Mouse (Mus musculus): Measurements from ENCODE around the gene Slc16a5.

Gene Slc16a5

DNA sequence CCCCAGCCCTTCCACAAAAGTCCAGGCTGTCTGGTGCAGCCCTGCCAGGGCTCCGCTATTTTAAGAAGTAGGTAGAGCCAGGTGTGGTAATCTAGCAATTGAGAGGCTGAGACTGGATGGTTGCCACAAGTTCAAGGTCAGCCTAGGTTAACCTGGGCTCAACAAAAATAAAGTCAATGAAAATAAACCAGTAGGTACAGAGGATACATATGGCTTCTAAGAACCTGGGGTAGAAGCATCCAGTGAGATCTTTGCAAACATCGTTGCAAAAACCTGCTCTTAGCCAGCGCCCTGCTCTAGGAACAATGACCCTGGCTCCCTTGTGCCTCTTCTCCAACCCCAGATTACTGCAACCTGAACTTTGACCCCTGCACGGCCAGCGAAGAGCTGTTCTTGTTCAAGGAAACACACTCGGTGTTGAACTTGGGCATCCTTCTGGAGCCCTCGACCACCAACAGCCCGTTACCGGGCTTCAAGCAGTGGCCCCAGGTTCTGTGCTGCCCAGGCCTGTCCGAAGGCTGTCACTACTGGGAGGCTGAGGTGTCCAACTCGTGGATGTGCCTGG lies 14.9 kb upstream of the Slc16a5 start:
- WGBS = 93% methylated on average over 11 of the region's 11 CpGs

DNA sequence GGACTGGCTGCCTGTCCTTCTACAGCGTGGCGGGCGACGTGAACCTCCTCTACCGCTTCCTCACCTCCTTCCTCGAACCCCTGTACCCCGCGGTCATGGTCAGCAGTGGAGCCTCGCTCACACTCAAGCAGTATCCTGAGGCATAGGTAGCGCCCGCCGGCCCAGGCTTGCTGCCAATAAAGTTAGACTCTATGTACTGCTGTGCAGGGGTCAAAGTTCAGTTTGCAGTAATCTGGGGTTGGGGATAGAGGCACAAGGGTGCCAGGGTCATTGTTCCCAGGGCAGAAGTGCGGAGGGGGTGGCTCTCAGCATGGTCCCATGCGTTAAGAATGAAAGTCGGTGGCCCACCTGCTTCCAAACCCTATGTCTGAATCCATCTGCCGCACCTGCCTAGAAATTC lies 14.2 kb upstream of the Slc16a5 start:
- 90% methylated on average over 16 of the region's 16 CpGs for WGBS

DNA sequence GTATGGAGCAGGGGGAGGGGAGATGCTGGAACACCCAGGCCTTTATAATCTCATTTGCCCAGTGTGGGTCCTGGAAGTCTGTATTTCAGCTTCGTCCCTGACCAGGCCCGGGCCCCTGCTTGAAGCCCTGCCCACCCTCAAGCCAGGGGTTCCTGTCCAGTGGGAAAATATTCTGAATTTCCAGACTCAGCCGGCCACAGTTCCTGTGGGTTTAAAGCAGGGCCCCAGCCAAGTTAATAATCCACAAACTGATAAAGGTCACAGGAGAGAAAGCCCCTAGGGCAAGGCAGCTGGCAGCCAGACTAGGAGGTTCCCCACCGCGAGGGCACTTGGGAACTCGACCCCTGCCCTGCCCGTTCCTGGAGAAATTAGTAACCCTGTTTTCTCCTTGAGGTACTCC lies 13.3 kb upstream of the Slc16a5 start:
- 81% methylated on average over 7 of the region's 7 CpGs for WGBS

DNA sequence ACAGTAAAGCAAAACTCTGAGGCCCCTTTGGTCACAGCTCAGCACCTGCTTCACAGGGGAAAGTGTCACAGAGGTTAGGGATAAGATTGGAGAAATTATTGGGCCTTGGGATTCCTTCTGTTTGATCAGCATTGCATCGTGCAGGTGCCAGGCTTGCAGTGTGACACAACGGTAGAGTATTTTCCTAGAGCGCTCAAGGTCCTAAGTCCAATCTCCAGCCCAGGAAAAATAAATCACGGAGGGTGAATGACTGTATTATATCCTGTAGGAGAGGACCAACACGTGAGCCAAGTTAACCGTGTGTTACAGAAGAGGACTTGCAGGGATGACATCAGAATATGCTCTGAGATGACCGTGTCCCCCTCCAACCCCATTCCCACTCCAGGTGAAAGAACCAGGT lies 12.1 kb upstream of the Slc16a5 start:
- 89% methylated on average over 7 of the region's 7 CpGs for WGBS

DNA sequence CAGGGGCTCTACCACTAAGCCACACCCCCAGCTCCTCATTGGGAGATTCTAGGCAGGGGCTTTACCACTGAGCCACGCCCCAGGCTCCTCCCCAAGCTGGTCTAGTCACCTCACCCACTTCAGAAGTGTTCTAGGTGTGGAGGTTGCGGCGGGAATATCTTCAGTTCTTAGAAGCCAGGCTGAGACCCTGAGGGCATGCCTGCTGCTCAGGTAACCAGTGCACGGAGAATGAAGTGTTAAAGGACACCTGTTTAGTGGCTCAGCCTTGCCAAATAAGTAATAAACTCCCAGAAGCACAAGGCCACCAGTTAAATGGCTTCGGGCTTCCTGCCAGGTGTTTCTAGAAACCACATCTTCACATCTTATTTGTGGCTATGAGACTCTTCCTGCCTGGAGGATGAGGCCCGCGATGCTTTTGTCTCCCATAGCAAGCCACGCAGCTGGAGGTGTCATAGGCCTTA lies 10.5 kb upstream of the Slc16a5 start:
- WGBS = 77% methylated on average over 8 of the region's 8 CpGs

DNA sequence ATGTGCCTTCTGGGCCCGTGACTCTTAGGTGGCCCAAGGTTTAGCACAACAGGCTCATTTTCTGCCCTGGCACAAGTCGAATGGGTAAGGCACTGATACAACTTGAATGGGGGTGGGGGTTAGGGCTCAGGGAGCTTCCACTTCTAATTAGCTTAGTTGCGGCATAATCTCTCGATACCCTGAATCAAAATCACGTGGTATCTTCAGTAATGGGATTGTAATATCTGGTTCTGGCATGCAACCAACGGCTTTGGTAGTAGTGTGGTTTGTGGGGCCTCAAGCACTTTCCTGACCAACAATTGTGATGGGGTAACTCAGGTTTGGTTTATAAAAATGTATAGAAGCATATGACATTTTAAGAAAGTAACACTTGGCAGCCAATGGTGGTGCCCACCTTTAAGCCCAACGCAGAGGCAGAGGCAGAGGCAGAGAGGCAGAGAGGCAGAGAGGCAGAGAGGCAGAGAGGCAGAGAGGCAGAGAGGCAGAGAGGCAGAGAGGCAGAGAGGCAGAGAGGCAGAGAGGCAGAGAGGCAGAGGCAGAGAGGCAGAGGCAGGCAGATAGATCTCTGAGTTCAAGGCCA lies 9.9 kb upstream of the Slc16a5 start:
- 78% methylated on average over 7 of the region's 7 CpGs for WGBS

DNA sequence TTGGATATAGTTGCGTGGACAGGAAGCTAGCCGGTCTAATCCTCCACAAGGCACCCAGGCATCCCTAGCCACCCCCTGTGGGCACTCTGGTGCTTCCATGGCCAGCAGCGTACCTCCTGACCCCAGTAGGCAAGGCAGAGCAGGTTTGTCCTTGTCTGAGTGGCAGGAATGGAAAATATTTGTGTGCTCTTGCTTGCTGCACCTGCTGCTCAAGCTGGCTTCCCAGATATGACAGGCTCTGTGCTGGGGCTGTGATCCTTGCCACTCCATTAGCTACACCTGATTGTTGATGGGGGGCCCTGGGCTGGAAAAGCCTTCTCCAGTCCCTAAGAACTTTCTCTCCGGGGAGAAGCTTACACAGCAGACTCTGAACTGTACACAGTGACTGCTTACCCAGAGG lies 9.0 kb upstream of the Slc16a5 start:
- 77% methylated on average over 4 of the region's 4 CpGs for WGBS

DNA sequence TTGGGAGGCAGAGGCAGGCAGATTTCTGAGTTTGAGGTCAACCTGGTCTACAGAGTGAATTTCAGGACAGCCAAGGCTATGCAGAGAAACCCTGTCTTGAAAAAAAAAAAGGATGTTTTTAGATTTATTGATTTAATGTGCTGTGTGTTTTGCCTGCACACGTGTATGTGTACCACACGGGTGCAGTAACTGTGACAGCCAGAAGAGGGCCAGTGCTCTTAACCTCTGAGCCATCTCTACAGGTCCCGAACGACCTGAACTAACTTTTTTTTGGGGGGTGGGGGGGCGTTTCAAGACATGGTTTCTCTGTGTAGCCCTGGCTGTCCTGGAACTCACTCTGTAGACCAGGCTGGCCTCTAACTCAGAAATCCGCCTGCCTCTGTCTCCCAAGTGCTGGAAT lies 7.5 kb upstream of the Slc16a5 start:
- WGBS = 87% methylated on average over 6 of the region's 6 CpGs

DNA sequence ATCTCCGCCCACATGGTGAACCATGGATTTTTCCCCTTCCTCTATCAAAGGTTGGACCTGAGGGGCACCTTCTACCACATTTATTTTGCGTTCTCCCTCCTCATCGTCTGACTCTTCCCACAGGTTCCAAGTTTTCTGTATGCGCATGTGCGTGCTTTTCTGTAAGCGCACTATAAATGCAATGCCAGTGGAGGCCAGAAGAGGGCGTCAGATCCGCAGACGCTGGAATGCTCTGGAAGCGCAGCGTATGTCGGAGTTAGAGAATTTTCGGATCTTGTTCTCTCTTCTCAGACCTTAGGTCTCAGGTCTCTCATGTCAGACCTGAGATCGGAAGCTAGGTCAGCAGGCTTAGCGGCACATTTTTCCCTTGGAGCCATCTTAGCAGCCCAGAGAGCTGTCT lies 6.7 kb upstream of the Slc16a5 start:
- 89% methylated on average over 15 of the region's 15 CpGs for WGBS

DNA sequence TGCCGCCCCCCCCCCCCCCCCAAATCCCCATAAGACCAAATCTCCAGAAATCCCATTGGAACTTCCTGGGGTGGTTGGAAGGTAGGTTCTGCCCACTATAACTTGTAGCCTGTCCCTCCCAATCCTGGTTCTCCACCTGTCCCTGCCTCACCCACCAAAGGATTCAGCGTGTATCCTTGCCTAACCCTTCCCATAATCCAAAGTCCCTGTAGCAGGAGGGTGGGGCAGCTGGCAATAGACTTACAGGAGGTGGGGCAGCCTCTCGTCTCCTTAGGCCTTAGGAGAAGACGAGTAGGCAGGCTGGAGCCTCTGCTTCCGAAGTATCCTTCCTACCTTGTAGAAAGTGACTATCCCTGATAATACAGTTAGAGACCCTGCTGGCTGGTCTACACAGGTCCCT lies 6.1 kb upstream of the Slc16a5 start:
- WGBS = 90% methylated on average over 5 of the region's 5 CpGs

DNA sequence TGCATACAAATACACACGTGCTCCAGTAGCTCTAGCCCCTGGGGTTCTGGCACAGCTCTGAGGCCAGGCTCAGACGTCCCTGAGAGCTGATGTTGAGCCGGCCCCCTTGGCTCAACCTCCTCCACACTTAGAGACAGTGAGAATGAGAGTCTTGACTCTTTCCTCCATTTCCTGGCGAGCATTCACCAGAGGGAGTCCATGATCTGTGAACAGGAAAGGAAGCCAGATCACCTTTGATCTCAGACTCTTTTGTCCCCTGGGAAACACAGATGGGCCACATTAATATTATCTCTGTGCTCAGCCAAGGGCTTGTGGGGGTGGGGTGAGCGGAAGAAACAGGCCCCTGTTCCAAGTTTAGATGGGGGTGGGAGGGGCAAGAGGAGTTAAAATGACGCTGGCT lies 4.9 kb upstream of the Slc16a5 start:
- WGBS = 50% methylated on average over 6 of the region's 6 CpGs

DNA sequence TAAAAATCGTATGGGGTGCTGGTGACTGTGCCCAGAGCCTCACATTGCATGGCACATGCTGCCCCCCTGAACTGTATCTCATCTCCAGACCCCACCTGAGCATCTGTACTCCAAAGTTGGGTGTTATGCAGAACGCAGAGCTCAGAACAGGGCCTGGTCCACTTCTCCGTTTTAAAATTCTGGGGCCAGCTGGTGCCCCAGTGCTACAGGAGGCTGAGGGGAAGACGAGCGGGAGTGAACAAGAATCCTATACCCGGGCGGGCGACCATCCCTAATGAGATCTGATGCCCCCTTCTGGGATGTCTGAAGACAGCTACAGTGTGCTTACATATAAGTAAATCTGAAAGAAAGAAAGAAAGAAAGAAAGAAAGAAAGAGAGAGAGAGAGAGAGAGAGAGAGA lies 1.3 kb upstream of the Slc16a5 start:
- 54% methylated on average over 8 of the region's 8 CpGs for WGBS

DNA sequence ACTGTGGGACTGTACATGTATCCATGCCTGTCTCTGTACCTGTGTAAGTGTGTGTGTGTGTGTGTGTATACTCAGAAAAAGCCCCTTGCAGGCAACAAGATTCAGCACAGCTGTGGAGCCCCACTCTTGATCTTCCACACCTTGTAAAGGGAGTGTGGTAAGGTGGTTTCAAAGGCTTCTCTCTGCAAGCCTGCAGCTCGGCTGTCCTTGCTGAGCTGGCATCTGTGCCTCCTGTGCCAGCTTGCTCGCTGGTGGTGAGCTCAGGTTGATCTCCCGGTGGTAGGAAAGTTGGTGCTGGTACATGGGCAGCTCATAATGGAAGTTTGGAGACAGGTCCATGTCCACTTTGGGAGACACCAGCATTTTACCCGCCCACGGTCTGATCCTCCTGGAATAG lies 430 bp upstream of the Slc16a5 start:
- 79% methylated on average over 5 of the region's 5 CpGs for WGBS

DNA sequence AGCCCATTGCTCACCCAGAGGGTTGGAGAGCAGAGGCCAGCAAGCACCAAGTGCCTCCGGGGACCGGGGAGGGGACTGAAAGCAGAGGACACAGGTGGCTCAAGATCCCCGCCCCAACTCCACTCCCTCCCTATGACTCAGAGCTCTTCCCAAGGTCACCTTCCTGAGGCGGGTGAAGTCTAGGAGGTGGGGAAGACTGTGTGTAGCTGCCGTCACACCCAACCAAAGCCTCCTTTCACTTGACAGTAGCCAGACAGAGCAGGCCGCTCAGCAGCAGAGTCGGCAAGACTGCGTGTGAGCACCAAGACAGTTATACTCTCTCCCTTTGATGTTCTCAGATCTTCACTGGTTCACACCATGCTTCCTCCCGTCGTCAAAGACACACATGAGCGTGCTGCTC lies 1.1 kb downstream of the Slc16a5 start:
- 84% methylated on average over 11 of the region's 11 CpGs for WGBS

DNA sequence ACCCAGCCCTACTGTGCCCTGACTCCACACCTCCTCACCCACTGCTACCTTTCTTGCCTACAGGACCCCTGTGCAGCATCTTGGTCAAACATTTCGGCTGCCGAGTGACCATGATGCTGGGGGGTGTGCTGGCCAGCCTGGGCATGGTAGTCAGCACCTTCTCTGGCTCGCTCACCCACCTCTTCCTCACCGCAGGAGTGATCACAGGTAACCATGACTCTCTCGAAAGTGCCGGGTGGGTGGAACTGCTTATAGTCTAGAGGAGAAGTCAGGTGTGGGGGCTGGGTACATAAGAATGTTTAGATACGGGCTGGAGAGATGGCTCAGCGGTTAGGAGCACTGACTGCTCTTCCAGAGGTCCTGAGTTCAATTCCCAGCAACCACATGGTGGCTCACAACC lies 2.6 kb downstream of the Slc16a5 start:
- WGBS = 83% methylated on average over 8 of the region's 8 CpGs

DNA sequence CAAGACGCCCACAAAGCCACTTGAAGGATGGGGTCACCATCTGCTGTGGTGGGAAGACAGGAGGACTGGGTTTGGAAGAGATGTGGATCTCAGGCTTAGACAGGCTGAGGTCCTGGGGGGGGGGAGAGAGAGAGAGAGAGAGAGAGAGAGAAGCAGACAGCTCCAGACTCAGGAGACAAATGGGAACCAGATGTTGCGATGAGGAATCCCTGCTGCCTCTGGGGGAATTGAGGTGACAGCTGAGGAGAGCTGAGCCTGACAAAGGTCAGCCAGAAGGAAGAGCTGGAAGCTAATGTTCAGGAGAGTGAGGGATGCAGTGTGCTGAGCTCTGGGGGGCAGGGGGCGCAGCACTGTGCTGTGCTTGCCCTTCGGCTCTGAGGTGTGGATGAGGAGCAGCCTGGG lies 4.9 kb downstream of the Slc16a5 start:
- WGBS = 89% methylated on average over 4 of the region's 4 CpGs

DNA sequence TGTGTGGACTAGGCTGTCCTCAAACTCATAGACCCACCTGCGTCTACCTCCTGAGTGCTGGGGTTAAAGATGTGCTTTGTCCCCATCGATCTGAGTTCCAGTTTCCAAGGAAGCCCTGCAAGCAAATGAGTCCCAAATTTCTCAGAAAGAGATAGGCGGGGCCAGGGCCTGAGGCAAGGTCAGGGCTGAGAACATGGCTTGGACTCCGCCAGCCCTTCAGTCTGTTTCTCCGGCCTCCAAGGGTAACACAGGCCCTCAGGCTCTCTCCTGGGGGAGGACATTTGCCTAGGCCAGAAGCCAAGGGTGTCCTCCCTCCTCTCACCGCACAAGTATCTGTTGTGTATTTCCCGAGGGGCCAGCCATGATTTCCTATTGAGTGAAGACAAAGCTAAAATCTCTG lies 9.9 kb downstream of the Slc16a5 start:
- whole genome bisulfite sequencing = 91% methylated on average over 7 of the region's 7 CpGs

DNA sequence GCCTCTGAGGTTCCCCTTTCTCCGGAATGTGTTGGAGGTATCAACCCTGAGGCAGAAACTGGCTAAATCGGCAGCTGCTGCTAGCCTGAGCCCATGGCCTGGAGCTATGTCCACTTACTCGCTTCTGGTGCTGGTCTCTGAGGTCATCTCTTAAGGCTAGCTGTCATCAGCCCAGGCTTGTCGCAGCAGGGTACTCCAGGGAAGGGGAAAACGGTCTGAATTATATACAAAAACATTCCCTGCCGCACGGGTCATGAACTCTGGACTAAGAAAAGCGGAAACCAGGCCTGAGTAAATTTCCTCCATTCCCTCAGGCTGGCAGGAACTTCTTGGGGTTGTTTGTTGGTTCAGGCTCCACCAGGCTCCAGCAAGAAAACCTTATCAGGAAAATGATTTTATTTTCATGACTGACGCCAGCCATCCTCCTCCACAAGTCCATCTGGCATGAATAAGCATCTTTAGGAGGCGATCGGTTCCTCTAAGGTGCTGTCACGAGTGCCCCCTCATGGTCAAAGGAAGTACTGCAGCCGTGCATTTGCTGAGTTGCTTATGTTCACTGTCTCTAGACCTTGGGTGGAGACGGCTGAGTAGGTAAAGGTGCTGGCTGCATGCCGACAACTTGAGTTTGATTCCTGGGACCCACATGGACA lies 11.5 kb downstream of the Slc16a5 start:
- 20% methylated on average over 15 of the region's 15 CpGs for WGBS

DNA sequence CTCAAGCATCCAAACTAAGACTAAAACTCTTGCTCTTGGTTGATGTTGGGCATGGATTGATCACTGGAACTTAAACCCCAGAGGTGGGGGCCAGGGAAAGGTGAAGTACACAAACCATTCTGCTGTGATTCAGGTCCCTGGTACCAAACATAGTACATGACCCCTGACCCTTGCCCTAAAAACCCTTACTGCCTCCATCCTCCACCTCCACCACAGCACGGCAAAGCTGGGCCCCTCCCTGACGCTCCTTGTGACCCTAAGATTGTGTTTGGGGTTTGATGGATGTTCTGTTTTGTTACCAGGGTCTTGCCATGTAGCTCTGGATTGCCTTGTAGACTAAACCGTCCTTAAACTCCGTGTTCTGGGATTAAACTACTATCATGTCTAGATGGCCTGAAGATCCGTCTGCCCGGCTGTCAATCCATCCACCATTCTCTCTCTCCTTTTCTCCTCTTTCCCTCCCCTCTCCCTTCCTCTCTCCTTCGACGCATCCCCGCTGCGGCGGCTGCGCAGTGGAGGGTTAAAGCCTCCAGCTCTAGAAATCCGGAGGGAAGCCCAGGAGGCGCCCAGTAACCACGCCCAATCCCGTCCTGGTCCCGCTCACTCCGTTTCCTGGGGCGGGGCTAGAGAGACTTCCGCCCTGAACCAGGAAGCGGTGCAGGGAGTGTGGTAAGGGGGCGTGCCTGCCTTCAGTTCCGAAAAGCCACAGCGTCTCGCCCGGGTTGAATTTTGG lies 12.9 kb downstream of the Slc16a5 start, which contains the start of gene Armc7:
Armc7 (plus strand) TSS at position 643 of the 733 bp plus-strand sequence.
- under 1% methylated on average over 26 of the region's 26 CpGs for WGBS

DNA sequence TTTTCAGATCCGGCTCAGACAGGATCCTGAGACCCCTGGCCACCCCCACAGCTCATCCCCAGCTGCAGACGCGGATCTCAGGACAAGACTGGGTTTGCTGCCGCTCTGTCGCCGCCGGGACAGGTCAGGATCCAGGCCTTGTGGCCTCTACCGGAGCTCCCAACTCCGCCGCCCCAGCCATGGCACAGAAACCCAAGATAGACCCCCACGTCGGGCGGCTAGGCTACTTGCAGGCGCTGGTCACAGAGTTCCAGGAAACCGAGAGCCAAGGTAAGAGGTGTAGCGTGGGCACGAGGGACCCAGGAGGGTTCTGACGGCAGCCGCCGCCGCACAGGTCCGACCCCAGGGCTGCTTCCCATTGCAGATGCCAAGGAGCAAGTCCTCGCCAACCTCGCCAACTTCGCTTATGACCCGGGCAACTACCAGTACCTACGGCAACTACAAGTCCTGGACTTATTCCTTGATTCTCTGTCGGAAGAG lies 13.5 kb downstream of the Slc16a5 start:
- 2% methylated on average over 28 of the region's 28 CpGs for WGBS

DNA sequence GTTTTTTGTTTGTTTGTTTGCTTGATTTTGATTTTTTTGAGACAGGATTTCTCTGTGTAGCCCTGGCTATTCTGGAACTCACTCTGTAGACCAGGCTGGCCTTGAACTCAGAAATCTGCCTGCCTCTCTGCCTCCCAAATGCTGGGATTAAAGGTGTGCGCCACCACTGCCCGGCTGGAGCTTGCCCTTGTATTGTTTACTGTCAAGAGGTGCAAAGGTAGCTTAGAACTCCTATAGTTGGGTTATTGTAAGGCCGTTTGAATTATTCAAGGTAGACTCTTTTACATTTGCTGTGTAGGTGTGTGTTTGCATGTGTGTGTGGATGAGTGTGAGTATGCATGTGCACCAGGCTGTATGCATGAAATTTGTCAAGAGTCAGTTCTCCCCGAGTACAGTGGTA lies 14.4 kb downstream of the Slc16a5 start:
- 74% methylated on average over 4 of the region's 4 CpGs for WGBS

DNA sequence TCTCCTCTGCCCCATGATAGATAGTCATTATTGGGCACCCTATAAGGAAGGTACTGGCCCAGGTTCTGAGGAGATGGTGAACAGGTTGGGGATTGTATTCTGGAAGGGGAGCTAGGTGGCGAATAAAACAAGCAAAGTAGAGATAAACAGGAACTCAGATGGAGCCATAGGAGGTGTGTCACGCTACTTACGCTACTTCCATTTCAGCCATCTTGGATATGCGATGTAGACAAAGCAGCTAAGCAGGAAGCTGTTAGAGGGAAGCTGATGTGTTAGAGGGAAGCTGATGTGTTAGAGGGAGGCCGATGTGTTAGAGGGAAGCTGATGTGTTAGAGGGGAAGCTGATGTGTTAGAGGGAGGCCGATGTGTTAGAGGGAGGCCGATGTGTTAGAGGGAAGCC lies 15.1 kb downstream of the Slc16a5 start:
- WGBS = 85% methylated on average over 7 of the region's 7 CpGs
